Mouse (Mus musculus): ENCODE results near the gene Kctd15.

Kctd15 gene

DNA sequence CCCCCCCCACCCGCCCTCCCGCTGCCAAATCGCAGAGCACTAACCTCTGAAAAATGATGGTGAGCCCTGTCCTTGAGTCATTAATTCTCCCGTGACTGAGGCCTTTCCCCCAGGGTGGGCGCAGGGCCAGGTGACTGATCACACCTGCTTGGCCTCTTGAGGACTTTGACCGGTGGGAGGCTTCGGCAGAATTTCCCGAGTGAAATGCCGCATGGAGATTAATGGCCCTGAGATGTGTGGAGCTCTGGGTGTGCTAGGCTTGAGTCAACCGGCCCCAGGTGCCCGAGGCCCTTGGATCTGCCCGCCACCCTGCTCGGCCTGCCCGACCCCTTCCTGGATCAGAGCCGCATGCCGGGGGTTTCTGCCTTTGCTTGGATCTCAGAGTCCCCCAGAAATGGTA, 11.3 kb upstream of the Kctd15 start:
- DNase-seq (ENCODE audit: low spot score in 2 of 2) = no peak

DNA sequence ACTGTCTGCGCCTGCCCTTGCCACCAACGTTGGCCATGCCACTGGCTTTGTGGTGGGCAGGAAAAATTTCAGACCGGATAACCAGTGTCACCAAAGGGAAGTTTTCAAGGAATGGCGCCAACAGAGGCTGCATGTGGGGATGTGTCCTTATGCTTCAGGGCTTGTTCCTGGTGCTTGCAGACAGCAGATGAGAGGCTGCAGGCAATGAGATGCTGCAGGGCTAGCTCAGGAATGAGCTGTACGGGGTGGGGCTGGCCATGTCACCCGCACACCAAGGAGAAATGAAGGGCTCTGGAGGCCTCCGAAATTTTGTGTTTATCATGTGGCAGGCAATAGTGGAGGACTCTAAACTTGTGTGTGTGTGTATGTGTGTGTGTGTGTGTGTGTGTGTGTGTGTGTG, 6.6 kb upstream of the Kctd15 start:
- DNase-seq (ENCODE audit: low spot score in 2 of 2) = no peak

GRCm38 (mm10) chr7:34662227-34662626, 5.7 kb upstream of the Kctd15 start:
- no peak for DNase-seq (ENCODE audit: low spot score in 2 of 2)

- no peak for DNase-seq (ENCODE audit: low spot score in 2 of 2)
These were observed 3.0 kb upstream of the Kctd15 start for GRCm38 (mm10) chr7:34659386-34660085.

DNA sequence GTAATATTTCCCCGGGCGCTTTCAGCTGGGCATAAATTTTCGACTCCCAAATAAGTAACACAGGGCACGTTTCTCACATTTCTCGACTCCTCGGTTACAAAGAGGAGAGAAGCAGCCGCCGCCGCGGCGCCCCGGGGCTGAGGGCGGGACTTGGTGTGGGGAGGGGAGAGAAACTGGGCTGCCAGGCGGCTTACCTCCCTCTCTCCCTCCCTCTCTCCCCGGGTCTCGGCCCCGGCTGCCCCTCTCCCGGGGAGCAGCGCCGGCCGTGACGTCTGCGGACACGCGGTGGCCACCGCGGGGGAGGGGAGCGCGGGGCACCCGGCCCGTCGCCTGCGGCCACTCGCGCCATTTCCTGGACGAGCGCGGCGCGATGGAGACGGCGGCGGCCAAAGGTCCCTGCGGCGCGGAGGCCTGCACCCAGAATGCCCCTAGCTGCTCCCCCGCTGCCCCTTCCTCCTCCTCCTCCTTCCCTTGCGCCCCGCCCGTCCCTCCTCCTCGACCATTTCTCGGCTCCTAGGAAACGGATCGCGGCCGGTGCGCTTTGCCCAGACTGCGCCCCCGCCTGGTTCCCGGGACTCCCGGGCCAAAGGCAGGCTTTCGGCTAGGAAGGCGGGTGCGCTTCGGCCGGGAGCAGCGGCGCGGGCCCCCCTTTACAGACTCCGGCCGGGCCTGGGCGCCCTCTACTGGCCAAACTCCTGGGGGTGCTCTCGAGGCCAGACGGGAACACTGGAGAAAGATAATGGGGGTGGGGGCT, 1.3 kb downstream of the Kctd15 start:
- peak; percentile 89 to 91 for DNase-seq (ENCODE audit: low spot score in 2 of 2)

DNA sequence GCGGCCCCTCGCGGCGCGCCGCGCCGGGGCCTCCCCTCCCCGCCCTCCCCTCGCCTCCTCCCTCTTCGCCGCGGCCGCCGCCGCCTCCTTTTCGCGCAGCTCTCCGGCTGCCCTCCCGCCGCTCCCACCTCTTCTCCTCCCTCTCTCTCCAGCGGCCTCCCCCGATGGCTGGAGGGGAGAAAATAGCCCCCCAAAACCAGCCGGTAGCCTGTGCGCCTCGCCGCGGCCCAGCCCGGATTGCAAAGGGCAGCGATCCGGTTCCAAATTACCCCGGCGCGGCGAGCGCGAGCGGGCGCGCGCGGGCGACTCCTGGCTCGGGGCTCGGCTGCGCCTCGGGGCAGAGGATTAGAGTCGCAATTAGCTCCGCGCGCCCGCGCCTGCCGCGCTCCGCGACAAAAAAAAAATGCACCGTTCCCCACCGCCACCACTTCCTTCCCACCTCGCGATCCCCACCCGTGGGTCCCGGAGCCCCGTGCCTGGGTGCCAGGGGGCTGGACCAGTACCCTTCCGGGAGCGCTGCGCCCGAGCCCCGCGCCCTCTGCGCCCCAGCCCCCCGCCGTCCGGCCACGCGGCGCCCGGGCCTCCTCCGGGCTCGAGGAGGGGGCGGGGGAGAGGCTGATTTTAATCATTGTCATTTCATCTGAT, 2.0 kb downstream of the Kctd15 start:
- peak; percentile 61 to 63 for DNase-seq (ENCODE audit: low spot score in 2 of 2)

DNA sequence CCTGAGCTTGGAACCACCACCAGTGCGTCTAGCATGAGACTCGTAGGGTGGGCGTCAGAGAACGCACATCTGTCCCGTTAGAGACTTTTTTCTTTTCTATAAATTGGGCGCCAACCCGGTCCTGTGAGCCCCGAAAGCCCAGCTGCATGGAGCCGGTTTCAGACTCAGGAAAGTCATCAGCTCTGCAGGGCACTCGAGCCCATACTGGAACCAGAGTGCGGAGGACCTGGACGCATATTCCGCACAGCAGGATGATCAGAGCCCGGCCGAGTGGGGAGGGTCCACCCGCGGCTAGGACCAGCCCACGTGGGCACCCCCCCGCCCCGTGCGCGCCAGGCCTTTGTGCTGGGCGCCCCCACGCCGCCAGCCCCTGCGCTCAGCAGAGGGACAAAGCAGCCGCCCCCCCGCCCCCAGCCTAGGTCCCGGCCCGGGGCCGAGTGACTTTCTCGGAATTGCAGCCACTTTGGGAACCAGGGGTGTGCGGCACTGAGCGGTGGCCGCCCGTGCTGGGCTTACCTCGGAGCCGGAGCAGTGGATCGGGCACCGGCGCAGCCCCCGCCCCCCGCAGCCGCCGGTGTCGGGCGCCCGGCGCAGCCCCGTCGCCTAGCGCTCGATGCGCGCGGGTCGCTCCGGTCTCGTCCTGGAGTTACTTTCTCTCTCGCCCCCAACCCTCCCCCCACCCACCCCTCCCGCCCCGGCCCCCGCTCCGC, 2.6 kb downstream of the Kctd15 start:
- peak; percentile 47 to 54 for DNase-seq (ENCODE audit: low spot score in 2 of 2)

GRCm38 (mm10) chr7:34652751-34653502, 3.6 kb downstream of the Kctd15 start:
- no peak for DNase-seq (ENCODE audit: low spot score in 2 of 2)

DNA sequence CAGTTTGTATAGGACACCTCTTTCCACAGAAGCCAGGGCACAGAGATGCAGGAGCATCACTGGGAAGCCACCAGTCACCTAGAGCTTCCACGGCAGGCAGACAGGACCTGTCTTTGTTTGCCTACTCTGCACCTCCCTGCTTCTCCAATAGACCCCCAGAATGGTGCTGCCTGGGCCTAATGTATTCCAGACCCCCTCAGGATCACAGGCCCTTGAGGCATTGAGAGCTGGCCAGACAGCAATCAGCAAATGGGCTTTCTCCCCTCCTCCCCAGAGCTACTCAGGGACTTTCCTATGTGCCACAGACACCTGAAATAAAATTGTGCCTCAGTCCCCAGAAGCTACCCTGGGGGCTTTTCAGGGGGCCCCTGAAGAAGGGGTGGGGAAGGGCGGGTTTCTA, 5.2 kb downstream of the Kctd15 start:
- no peak for DNase-seq (ENCODE audit: low spot score in 2 of 2)

DNA sequence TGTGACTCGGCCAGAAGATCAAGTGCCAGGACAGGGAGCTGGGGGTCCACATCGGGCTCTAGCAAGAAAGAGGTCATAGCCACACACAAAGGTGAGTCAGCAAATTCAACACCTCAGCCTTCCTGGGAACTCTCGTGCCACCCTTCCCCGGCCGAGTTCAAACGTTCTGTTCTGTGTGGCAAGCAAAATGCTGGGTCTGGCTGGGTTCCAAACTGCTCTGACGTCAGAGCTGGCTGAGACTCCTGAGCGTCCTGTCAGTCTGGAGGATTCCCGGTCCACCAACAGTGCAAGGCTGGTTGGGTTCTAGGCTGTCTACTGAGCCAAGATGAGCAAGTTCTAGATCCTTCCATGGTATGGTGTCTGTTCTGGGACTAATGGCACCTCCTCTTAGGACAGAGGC, 9.5 kb downstream of the Kctd15 start:
- DNase-seq (ENCODE audit: low spot score in 2 of 2) = peak; percentile 59 to 68

DNA sequence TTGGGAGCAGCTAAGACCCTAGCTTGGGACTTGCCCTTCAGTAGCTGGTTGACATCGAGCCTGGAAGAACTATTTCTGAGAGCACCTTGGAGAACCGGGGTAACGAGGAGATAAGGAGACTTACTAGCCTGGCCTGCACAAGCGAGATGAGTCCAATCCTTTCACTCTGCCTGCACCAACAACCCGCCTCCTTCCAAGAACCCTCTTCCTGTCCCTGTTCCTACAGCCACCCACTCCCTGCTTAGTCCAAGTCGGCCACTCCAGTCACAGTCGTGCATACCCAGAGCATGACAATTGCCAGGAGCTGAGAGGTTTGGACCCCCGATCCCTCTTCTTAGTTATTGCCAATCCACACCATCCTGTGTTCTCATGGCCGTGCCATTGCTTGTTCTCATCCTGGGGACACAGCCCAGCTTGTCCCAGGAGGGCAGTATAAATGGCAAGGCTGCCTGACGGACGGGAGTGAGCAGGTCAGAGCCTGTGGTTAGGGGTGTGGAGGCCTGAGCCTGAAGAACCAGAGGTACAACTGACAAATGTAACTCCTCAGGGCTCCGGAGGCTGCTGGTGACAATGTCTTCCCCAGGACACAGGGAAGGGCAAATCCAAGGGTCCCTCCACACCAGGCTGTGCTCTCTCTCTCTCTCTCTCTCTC, 10.3 kb downstream of the Kctd15 start:
- no peak for DNase-seq (ENCODE audit: low spot score in 2 of 2)

DNA sequence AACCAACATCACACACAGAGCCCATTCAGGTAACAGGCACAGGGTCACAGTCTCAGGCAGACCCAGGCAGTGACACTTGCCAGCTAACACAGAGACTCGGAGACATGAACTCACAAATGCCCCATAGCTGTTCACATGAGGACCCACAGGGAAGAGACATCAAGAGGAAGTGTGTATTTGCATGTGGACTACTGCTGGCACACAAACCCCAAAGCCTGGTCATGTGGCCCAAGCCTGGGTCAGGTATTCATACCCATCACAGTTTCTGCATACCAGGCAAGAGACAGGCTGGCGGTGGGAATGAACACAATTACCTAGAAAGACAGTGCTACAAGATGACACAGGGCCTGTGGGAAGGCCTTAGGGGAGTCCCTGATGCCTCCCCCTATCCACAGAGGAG, 10.9 kb downstream of the Kctd15 start:
- DNase-seq (ENCODE audit: low spot score in 2 of 2) = no peak

DNA sequence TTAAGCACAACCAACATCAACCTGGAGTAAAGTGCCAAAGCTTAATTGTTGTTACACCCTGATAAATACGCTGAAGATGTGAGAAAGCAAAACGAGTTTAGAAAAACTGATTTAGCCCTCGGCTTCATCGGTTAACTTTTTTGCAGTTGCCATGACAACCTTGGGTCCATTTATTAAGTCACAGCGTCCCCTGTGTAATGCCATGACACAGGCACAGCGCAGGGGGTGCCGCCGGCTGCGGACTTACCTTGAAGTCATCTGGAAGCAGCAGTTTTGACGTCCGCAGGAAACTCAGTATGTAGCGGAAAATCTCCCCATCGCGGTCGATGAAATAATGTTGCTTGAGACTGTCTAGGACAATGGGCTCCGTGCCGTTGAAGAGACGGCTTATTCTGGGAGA, 11.9 kb downstream of the Kctd15 start:
- no peak for DNase-seq (ENCODE audit: low spot score in 2 of 2)

DNA sequence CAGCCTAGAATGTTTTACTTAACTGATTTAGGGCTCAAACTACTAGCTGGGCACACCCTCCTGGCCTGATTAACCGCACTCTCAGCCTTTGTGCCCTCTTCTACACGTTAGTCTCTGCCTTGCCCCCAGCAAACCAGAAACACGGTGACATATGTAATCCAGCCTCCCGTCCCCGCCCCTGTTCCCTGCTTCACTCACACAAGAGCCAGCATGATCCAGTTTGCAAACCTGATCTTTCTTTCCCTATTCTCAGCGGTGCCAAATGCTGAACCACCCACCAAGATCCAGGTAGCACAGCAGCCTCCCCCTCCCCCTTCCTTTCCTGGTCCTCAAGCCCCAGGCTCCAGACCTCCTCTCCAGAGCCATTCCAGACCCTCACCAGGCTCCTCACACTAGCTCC, 13.2 kb downstream of the Kctd15 start:
- DNase-seq (ENCODE audit: low spot score in 2 of 2) = no peak

GRCm38 (mm10) chr7:34641968-34642367, 14.6 kb downstream of the Kctd15 start:
- no peak for DNase-seq (ENCODE audit: low spot score in 2 of 2)

- DNase-seq (ENCODE audit: low spot score in 2 of 2) = no peak
These were observed 16.7 kb downstream of the Kctd15 start for GRCm38 (mm10) chr7:34639798-34640197.

DNA sequence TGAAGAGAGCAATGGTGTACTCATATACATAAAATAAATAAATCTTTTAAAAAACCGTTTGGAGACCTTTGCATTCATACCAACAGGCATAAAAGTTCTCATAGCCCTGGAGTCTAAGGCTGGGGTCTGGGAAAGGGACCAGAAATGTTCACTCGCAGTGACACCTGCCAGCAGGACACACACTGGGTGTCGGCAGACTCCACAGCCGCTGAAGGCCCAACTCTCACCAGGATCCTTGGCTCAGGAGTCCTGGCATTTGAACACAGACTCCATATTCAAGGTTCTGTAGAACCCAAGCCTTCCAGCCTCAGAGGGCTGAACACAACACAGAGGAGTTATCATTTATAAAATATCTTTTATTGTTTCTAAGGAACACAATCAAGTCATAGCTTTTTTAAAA, 19.9 kb downstream of the Kctd15 start:
- DNase-seq (ENCODE audit: low spot score in 2 of 2) = no peak

GRCm38 (mm10) chr7:34632966-34633742, 23.4 kb downstream of the Kctd15 start:
- no peak for DNase-seq (ENCODE audit: low spot score in 2 of 2)

GRCm38 (mm10) chr7:34630211-34631085, 26.1 kb downstream of the Kctd15 start:
- DNase-seq (ENCODE audit: low spot score in 2 of 2) = peak; percentile 51 to 64
